Mouse (Mus musculus) left cerebral cortex, adult 18-20 months (tissue): ENCODE results near the gene Gm20509. TPM values are rescaled to one million over a fixed set of nuclear protein-coding genes. Genes with fewer than 3 reads are reported as not detected.
"Not testable (repeated sequence)": the region's sequence is repeated elsewhere in the genome, so short reads cannot be mapped to it uniquely, and the experiment has no call there.

Source experiments
- DNase-seq, 2 experiments: peaks; one replicate each; pipeline ENCODE4 v3.0.0; 2021 to 2022; ENCODE audit warnings: low spot score in 2 of 2, mixed read lengths in 1 of 2
- total RNA-seq, 2 experiments: library from RNA; stranded (reverse); gene quantifications; 2 replicates each; pipeline ENCODE4 v1.2.3; 2021

The Gm20509 gene
- total RNA-seq, 2 experiments from 2014 or later, result 0.49 TPM; not detected in 1

DNA sequence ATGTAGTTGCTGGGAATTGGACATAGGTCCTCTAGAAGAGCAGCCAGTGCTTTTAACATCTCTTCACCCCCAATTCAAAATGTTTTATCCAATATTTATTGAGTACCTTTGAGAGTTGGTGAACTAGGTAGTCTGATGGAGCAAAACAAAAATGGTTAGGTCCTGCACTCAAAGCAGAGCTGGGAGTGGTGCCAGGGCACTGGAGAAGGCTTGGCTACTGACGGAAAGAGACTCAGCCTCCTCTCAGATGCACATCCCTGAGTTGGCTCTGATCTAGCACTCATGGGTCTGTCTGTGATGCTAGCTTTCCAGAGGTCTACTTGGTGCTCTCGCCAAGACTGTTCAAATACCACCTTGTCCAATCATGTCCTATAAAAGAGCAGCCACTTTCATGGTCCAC is 4.4 kb upstream of the Gm20509 start:
- no peak for DNase-seq

DNA sequence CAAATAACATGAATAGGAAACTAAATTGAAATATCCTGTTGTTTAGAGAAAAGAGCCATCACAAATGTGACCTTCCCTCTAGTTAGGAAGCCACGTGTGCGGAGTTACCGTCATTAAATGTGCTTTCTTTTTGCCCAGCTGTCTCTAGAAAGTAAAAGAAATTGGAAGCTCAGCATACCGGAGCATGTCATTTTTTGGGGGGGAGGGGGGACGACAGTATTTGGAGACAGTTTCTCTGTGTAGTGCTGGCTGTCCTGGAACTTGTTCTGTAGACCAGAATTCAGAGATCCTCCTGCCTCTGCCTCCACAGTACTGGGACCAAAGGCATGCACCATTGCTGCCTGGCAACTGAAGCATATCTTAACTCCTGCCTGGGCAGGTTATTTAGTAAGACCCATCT is 734 bp upstream of the Gm20509 start, which contains the start of gene Khdc3:
Khdc3 (plus strand) TSS at position 301 of the 400 bp plus-strand sequence.
- no peak for DNase-seq

DNA sequence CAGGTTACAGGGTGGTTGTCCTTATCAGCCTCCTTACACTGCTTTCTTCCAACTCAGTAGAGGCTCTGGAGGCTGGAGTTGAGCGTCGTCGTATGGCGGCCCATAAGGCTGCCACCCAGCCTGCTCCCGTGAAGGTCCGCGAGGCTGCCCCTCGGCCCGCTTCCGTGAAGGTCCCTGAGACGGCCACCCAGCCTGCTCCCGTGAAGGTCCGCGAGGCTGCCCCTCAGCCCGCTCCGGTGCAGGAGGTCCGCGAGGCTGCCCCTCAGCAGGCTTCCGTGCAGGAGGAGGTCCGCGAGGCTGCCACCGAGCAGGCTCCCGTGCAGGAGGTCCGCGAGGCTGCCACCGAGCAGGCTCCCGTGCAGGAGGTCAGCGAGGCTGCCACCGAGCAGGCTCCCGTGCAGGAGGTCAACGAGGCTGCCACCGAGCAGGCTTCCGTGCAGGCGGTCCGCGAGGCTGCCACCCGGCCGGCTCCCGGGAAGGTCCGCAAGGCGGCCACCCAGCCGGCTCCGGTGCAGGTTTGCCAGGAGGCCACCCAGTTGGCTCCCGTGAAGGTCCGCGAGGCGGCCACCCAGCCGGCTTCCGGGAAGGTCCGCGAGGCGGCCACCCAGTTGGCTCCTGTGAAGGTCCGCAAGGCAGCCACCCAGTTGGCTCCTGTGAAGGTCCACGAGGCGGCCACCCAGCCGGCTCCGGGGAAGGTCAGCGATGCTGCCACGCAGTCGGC is 1.0 kb downstream of the Gm20509 start:
- DNase-seq, result peak in 1 of 2 experiments; percentile 17

DNA sequence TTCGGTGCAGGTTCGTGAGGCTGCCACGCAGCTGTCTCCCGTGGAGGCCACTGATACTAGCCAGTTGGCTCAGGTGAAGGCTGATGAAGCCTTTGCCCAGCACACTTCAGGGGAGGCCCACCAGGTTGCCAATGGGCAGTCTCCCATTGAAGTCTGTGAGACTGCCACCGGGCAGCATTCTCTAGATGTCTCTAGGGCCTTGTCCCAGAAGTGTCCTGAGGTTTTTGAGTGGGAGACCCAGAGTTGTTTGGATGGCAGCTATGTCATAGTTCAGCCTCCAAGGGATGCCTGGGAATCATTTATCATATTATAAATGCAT is 1.6 kb downstream of the Gm20509 start:
- DNase-seq, result no peak

DNA sequence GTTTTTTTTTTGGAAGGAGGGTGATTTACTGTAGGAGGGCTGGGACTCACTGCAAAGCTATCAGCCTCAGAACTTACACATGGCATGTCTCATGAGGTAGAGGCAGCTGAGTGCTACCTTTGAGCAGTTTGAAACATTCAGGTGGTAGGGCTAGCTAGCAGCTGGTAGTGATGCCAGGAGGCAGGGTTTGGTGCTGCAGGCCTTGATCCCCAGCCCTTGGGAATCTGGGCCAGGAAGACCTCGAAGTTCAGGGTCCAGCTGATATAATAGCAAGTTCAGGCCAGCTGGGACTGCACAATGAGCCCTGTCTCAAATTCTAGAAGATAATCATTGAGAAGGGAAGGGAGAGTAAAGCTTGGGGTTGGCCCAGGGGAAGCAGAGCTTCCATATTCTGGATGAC is 2.9 kb downstream of the Gm20509 start:
- no peak for DNase-seq

DNA sequence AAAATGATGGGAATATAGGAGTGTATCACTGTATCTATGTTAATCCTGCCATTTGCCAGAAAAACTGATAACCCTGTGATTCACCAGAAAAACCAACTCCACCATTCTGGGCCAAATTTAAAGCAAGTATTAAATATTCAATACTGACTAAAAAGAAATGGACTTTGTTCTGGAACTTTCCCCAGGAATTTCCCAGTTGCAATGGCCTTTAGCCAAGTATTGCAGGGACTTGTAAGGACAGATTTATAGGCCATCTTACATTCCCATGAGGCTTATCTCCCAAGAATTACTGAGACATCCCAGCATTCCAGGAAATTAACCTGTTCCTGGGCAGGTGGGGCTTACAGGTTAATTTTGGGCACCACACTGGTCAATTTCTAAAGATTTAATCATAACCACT is 3.5 kb downstream of the Gm20509 start:
- DNase-seq, result no peak

DNA sequence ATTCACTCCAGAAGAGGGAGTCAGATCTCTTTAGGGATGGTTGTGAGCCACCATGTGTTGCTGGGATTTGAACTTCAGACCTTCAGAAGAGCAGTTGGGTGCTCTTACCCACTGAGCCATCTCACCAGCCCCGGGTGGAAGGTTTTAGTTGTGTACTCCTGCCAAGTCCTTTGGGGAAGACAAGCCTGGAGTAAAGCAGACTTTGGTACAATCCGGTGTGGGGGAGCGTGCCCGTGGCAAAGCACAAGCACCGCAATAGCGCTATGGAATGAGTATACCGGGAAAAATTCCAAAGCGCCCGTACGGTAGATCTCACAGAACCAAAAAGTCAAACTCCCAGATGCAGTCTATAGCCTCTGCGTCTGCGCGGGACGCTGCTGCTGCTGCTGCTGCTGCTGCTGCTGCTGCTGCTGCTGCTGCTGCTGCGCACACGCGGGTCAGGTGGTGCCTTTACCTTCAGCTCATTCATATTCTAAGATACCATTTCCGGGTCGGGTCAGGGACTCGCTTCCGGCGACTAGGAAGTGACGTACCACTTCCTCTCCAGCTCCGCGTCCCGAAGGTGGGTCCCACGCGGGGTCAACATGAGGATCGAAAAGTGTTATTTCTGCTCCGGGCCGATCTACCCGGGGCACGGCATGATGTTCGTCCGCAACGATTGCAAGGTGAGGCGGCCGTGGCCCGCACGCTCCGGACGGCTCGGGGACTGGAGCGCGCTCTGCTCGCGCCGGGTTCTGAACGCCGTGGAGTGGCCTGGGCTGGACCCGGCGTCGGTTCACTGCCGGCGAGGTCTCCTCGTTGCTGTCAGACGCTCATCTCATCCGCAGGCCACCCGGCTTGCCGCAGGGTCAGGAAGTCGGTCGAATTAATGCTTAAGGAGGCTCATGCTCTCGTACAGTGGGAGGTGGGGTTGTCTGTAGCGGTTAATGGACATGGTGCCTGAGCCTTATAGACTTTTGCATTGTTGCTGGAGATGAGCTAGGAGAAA is 10.9 kb downstream of the Gm20509 start, which contains the start of gene Rsl24d1:
Rsl24d1 (plus strand) TSS at position 508 of the 988 bp plus-strand sequence.
- DNase-seq, result peak; percentile 88 to 94

DNA sequence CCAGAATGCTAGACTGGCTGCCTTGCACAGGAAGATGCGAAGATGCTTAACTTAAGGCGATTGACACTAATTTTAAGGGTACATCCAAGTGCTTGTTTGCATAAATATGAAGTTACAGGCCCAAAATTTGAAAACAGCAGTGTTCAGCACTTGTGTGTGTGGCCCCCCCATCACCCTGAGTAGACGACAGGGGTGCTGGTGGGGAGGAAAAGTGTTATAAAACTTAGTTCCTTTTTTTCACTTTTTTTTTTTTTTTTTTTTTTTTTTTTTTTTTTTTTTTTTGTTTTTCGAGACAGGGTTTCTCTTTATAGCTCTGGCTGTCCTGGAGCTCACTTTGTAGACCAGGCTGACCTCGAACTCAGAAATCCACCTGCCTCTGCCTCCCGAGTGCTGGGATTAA is 14.4 kb downstream of the Gm20509 start:
- DNase-seq, result not testable (repeated sequence)

DNA sequence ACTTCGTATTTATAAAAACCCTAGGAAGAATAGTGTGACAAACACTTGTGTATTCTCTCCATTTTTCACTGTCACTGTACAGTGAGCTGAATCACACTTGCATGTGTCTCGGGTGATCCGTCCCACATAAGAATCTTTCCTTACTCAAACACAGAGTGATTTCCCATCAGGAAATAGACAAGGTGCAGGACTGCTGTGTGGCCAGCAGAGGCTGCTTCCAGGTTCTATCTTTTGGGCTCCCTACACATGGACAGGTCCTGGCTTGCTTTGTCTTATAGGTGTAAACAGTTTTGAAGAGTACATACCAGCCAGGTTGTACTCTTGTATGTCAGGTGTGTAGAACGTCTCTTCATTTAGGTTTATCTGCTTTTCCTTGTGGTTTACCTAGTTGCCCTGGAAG is 15.7 kb downstream of the Gm20509 start:
- DNase-seq, result no peak

DNA sequence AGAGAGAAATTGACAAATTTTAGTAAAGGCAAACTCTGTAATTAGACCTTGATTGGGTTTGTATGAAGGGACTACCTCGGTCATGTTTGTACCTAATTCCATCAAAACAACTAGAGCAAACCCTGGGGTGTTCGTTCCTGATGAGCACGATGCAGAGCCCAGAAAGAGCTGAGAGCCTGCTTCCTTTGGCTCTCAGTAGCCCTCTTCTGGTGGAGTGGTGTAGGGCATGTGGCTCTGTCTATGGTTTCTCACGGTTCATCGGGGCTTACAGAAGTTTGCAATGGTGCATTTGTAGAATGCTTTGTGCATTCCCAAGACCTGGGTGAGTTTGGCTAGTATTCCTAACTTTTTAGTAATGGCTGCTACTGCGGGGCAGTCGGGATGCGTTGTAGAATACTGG is 19.5 kb downstream of the Gm20509 start:
- DNase-seq, result peak; percentile 27 to 31

DNA sequence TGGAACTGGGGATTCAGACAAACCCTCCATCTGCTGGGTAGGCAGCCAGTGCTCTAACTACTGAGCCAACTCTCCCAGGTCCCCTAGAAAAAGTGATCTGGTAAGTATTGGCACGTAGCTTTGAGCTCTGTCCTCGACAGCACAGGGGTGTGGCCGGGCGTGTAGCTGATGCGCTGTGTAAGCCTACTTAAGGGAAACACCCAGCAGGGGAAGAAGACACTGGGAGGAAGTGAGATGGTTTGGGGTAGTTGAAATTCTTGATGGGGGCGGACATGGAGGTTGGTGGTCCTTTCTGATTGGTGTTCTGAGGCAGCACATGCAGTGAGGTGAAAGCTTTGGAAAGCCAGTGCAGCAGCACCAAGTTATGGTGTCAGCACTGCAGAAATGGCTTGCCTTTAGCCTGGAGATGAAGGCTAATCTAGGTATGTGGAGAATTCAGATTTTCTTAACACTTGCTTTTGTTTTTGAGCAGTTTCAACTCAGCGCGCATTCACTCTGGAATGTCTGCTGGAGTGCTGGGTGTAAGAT is 22.8 kb downstream of the Gm20509 start:
- no peak for DNase-seq

DNA sequence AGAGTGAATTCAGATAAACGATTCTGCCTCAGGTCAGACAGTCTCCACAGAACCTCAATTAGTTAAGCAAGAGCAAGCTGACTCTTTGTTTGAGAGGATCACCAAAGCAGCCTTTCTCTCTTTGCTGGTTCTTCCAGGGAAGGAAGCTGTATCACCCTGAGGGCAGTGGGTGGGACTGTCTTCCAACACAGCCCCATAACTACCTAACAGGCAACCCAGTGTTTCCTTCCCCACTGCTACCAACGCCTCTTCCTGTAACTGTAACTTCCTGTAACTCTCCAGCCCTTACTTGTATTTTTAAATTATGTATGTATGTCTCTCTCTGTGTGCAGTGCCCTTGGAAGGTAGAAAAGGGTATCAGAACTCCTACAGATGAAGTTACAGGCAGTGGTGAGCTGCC is 25.2 kb downstream of the Gm20509 start:
- DNase-seq, result no peak

DNA sequence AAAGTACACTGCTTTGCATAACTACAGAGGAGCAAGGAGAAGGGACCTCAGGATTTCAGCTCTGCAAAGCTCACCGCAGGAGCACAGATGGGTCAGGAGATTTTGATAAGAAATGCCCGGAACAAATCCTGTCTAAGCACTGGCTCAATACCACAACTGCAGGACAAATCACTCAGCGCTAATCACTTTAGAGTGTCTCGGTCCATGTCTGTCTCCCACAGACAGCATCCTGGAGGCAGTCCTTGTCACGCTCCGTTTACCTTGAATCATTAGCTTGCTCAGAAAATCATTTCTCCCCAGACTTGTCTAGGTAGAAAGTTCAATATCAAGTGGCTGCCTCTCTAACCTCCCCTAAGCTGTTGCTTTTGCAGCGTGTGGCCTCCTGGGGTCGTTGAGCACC is 27.6 kb downstream of the Gm20509 start:
- DNase-seq, result no peak

DNA sequence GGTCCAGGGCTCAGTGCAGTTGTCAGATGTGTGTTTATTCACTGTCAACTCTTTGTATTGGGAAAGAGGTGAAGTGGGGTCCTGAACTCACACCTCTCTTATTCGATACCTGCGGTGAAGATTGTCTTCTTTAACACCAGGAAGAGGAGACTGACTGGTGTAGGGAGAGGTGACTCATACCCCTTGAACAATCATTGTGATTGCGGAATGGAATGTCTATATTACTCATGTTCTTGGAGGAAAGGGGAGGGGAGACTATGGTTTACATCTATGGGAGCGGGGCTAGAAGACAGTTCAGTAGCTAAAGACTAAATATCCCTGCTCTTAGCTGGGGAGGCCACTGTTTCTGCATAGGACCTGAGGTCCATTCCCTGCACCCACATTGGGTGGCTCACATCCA is 28.3 kb downstream of the Gm20509 start:
- DNase-seq, result no peak

DNA sequence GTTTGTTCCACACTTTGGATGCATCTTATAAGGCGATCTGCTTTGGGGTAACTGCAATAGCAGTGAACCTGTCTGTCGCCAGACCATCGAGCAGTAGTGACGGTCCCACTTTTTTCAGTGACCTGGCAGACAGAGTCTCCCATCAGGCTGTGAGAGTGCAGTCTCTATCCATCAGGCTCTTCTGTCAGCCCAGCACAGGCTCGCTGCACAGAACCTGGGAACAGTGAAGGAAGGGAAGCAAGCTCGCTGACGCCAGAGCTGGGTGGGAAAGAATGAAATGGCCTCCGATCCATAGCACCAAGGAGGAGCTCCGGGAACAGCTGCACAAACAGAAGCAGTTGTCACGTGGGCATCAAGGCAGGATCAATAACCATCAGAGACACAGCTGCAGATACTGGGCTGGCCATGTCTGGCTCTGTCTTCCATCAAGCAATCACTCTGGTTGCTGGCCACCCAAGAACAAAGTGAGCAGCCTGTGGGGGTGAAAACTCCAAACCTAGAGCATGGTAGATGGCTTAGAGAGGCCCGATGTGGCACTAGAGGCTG is 35.1 kb downstream of the Gm20509 start:
- DNase-seq, result no peak

DNA sequence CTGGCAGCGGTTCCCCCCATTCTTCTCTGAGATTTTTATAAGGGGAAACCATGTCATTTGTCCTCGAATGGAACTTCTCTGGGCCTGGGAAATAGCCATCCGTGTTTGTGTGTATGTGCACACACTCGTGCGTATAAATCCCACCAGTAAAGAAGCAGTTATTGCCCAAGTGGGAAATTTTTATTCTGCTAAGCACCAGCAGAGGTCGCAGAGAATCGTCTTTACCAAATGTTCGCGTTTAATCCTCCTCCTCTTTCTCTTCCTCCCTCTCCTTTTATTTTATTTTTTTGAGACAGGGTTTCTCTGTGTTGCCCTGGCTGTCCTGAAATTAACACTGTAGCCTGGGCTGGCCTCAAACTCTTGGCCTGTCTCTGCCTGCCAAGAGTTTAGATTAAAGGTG is 52.1 kb downstream of the Gm20509 start:
- DNase-seq, result no peak

DNA sequence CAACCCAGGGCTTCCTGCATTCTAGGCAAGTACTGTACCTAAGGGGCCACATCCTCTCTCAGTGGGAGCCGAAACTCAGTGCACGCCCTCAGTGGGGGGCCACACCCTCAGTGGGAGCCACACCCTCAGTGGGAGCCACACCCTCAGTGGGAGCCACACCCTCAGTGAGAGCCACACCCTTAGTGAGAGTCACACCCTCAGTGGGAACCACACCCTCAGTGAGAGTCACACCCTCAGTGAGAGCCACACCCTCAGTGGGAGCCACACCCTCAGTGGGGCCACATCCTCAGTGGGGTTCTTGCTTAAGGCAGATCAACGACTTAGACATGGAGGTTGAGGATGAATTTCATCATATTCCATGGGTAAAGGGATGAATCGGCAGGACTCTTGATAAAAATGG is 55.7 kb downstream of the Gm20509 start:
- DNase-seq, result no peak

DNA sequence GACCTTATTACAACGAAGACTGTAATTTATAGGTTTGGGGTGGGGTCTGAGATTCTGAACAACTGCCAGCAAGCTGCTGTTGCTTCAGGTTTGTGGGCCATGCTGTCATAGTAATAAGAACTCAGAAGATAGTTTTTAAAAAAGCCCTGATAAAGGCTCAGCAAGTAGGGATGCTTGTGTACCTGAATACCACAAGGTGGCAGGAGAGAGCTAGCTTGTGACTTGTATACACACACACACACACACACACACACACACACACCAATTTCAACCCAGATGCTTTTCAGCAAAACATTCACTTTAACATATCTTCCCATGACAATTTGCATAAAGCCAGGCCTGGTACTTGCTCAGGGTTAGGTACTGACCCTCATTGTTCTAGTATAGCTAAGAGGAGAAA is 57.0 kb downstream of the Gm20509 start:
- peak in 1 of 2 experiments; percentile 15 for DNase-seq

DNA sequence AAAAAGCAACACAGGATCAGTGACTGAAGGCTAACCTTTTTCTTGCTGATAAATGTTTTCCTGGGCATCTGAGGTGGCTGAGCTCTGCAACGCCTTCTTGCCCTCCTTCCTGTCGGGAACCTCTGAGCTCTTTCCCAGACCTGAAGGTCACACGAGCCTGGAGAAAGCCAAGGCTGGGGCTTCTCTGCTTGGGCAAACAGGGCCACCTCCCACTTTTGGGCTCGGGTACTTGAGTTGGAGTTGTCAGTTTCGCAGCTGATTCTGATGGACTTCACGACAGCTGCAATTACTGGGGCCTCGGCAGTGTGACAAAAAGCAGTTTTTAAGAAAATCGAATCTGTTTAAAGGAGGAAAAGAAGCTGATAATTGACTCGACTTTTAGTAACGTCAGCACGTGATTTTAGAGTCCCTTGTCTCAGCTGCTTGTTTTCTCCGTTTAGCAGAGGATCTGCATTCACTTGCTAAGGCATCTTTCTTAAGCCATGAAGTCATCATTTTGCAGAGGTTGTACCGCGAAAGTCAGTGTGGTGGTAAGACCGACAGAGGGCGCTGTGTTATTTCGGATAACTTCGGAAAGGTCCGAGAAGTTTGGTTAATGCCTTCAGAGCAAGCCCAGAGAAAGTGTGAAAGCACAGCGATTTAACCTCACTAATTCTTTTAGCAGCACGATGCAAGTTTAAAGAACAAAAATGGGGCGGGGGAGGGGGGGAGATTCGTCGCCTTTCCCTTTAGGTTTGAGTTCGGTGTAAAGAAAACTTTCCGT is 60.5 kb downstream of the Gm20509 start:
- peak; percentile 82 to 83 for DNase-seq

DNA sequence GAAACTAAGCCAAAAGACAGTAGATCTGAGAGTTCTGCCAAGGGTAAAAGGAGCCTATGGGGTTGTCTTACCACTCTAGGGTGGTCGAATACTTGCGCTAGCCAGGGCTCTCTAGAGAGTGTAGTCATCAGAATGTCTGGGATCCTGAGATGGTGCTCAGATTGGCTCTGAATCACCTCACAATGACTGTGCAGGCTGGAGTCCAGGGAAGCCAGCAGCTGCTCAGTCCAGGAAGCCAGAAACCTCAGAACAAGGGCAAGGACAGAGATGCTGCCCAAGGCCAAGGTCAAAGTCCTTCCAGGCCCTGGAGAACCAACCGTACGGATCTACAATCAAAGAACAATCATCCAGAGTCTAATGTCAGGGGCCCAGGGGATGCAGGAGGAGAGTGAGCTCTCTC is 63.4 kb downstream of the Gm20509 start:
- no peak for DNase-seq
